Mouse (Mus musculus): ENCODE measurements around the gene Prx.

DNA sequence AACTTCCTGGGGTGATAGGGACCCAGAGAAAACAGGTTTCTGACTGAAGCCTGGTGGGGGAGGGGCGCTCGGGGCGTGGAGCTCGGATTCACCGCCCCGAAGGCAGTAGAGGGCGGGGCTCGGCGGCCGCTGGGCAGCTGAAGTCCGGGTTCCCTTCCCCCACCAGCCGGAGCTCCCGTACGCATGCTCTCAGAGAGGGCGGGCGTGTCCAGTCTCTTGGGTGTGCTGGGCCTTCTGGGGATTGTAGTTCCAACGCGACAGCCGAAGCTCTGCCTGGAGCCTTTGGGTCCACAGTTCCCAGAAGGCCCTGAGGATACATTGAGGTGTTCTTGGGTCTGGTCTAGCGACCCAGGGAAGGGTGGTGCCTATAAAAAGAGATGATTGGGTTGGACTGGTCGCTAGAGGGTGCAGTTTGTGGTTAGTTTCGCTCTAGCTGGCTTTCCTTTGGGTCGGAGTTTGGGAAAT is 24.6 kb upstream of the Prx start:
- 0 out of 2 replicates have a peak, but pooled peaks have one; percentile 3 for TF ChIP-seq POLR2A (IDR thresholded peaks at IDR 0.05; ENCODE audit: borderline replicate concordance, extremely low read depth, insufficient read depth, insufficient read length, poor library complexity, severe bottlenecking)
- TF ChIP-seq CTCF (IDR thresholded peaks at IDR 0.05; ENCODE audit: borderline replicate concordance, extremely low read depth, insufficient read depth, insufficient read length): peak; percentile 57; the same call in 1 of the 2 replicates
